ENCODE assay signal across 13 mouse cellular contexts in genomic region chr16:31464953-31465352, GRCm38 (mm10). TPM values are rescaled to one million over a fixed set of nuclear protein-coding genes. Genes with fewer than 3 reads are reported as not detected.
DNase-seq lines count a peak whose midpoint lies in the region; ATAC-seq and TF ChIP-seq lines count a peak whose summit lies in the region.
"Had no signal": no experiment of that assay in that cellular context is flagged by ENCODE, and none has a peak within 500 bp of the region (broad histone marks: within the 10 kb centered on the region; RNA-seq: fewer than 3 reads in every experiment).

No protein-coding gene starts in this region.

- no peak for TF ChIP-seq CTCF in liver, embryonic 14.5 days (IDR thresholded peaks at IDR 0.05; ENCODE audit: low read depth)
- no peak for TF ChIP-seq CTCF in thymus, adult 2 months (IDR thresholded peaks at IDR 0.05; ENCODE audit: borderline replicate concordance, control insufficient read depth, extremely low read depth, insufficient read depth, low read length, poor library complexity)

- no peak for TF ChIP-seq POLR2A in thymus, adult 2 months (IDR thresholded peaks at IDR 0.05; ENCODE audit: control insufficient read depth, extremely low read depth, insufficient read depth, low read length, poor library complexity)

- DNase-seq in R1 (ENCODE audit: low read depth, low spot score): peak; percentile 85
- DNase-seq in liver, embryonic 14.5 days (ENCODE audit: low read depth in 3 of 3, low spot score in 3 of 3): peak in 2 of 3 experiments; percentile 22 to 31
- no peak for DNase-seq in thymus, adult 2 months
- DNase-seq: kidney, adult 11 months; lung, adult 2 months had no signal

- no peak overlapping the region for H3K4me2 ChIP-seq in intestine, embryonic 15.5 days (replicated peaks)
- H3K4me2 ChIP-seq in liver, embryonic 14.5 days (ENCODE audit: low read depth): no peak overlapping the region
- no peak overlapping the region for H3K4me2 ChIP-seq in stomach, embryonic 16.5 days (ENCODE audit: low read depth, low read length)
- H3K4me2 ChIP-seq in kidney, embryonic 15.5 days: no peak overlapping the region
- H3K4me2 ChIP-seq: embryonic facial prominence, embryonic 13.5 days; heart, embryonic 12.5 days; hindbrain, embryonic 14.5 days had no signal

- no peaks in the 10 kb centered on the region for H3K27me3 ChIP-seq in intestine, embryonic 15.5 days (replicated peaks)
- no peaks in the 10 kb centered on the region for H3K27me3 ChIP-seq in liver, embryonic 14.5 days (ENCODE audit: control insufficient read depth, insufficient read depth, low read length)
- H3K27me3 ChIP-seq in stomach, embryonic 16.5 days (ENCODE audit: control insufficient read depth, insufficient read depth, low read length): no peaks in the 10 kb centered on the region
- no peaks in the 10 kb centered on the region for H3K27me3 ChIP-seq in thymus, adult 2 months (ENCODE audit: control insufficient read depth, insufficient read depth, low read length)
- H3K27me3 ChIP-seq in kidney, embryonic 15.5 days: no peaks in the 10 kb centered on the region
- H3K27me3 ChIP-seq: embryonic facial prominence, embryonic 13.5 days had no signal

- WGBS in intestine, embryonic 15.5 days: 74% methylated on average over 5 of the region's 5 CpGs
- 38% methylated on average over 5 of the region's 5 CpGs for WGBS in liver, embryonic 14.5 days (ENCODE audit: insufficient replicate concordance)
- 78% methylated on average over 5 of the region's 5 CpGs for WGBS in stomach, embryonic 16.5 days
- 94% methylated on average over 5 of the region's 5 CpGs for WGBS in thymus, adult 2 months
- WGBS in kidney, embryonic 15.5 days: 83% methylated on average over 5 of the region's 5 CpGs

- H3K4me1 ChIP-seq in intestine, embryonic 15.5 days (replicated peaks): 0 out of 2 replicates have a peak, but pooled peaks cover 4% of the 10 kb centered on the region
- H3K4me1 ChIP-seq in liver, embryonic 14.5 days (replicated peaks; ENCODE audit: control insufficient read depth in 2 of 2, insufficient read depth in 2 of 2, low read length in 1 of 2): peaks cover 0 to 11% of the 10 kb centered on the region in 2 experiments; a peak in 2 of 4 replicates
- peaks cover 2% of the 10 kb centered on the region; the same call in 1 of the 2 replicates for H3K4me1 ChIP-seq in stomach, embryonic 16.5 days (ENCODE audit: control insufficient read depth, insufficient read depth, low read length)
- H3K4me1 ChIP-seq in thymus, adult 2 months (replicated peaks; ENCODE audit: control insufficient read depth, insufficient read depth, low read length): no peaks in the 10 kb centered on the region
- peaks cover 21% of the 10 kb centered on the region for H3K4me1 ChIP-seq in kidney, embryonic 15.5 days

- H3K4me3 ChIP-seq in intestine, embryonic 15.5 days (replicated peaks): no peak overlapping the region
- no peak overlapping the region for H3K4me3 ChIP-seq in liver, embryonic 14.5 days (ENCODE audit: insufficient read depth in 1 of 2, low read depth in 2 of 2, low read length in 2 of 2)
- H3K4me3 ChIP-seq in stomach, embryonic 16.5 days (replicated peaks; ENCODE audit: low read length): no peak overlapping the region
- H3K4me3 ChIP-seq in thymus, adult 2 months (ENCODE audit: control insufficient read depth, insufficient read depth, low read length): no peak overlapping the region
- no peak overlapping the region for H3K4me3 ChIP-seq in kidney, embryonic 15.5 days (replicated peaks)
- H3K4me3 ChIP-seq: embryonic facial prominence, embryonic 13.5 days; heart, embryonic 12.5 days; midbrain, embryonic 10.5 days had no signal

- no peaks in the 10 kb centered on the region for H3K36me3 ChIP-seq in intestine, embryonic 15.5 days
- no peaks in the 10 kb centered on the region for H3K36me3 ChIP-seq in liver, embryonic 14.5 days (replicated peaks; ENCODE audit: control insufficient read depth, insufficient read depth, low read depth)
- H3K36me3 ChIP-seq in stomach, embryonic 16.5 days (ENCODE audit: control insufficient read depth, insufficient read depth, low read length): no peaks in the 10 kb centered on the region
- H3K36me3 ChIP-seq in thymus, adult 2 months (ENCODE audit: control insufficient read depth, insufficient read depth, low read length): no peaks in the 10 kb centered on the region
- H3K36me3 ChIP-seq in kidney, embryonic 15.5 days: no peaks in the 10 kb centered on the region
- H3K36me3 ChIP-seq: embryonic facial prominence, embryonic 13.5 days; heart, embryonic 12.5 days; midbrain, embryonic 10.5 days had no signal

- H3K27ac ChIP-seq in intestine, embryonic 15.5 days: no peak overlapping the region
- no peak overlapping the region for H3K27ac ChIP-seq in liver, embryonic 14.5 days
- H3K27ac ChIP-seq in stomach, embryonic 16.5 days (ENCODE audit: low read length): no peak overlapping the region
- no peak overlapping the region for H3K27ac ChIP-seq in thymus, adult 2 months (ENCODE audit: control insufficient read depth, insufficient read depth, low read length)
- no peak overlapping the region for H3K27ac ChIP-seq in kidney, embryonic 15.5 days
- H3K27ac ChIP-seq: embryonic facial prominence, embryonic 13.5 days; hindbrain, embryonic 14.5 days; midbrain, embryonic 10.5 days had no signal

- peak; percentile 61 for ATAC-seq in intestine, embryonic 15.5 days
- peak; percentile 69 for ATAC-seq in liver, embryonic 14.5 days (ENCODE audit: insufficient read depth)
- ATAC-seq in stomach, embryonic 16.5 days (ENCODE audit: insufficient read depth, low FRiP score): peak; percentile 41; the same call in 1 of the 2 replicates
- no peak for ATAC-seq in kidney, embryonic 15.5 days (replicated peaks; ENCODE audit: low FRiP score)
- ATAC-seq in megakaryocyte, adult 5-6 weeks (ENCODE audit: poor library complexity, severe bottlenecking): no peak

- H3K9me3 ChIP-seq in intestine, embryonic 15.5 days: no peaks in the 10 kb centered on the region
- no peaks in the 10 kb centered on the region for H3K9me3 ChIP-seq in liver, embryonic 14.5 days (ENCODE audit: control insufficient read depth, low read length)
- H3K9me3 ChIP-seq in stomach, embryonic 16.5 days (replicated peaks; ENCODE audit: control insufficient read depth, low read length): no peaks in the 10 kb centered on the region
- H3K9me3 ChIP-seq in kidney, embryonic 15.5 days (replicated peaks): no peaks in the 10 kb centered on the region
- H3K9me3 ChIP-seq: embryonic facial prominence, embryonic 13.5 days; heart, embryonic 12.5 days; midbrain, embryonic 10.5 days had no signal

- TF ChIP-seq EP300 in liver, embryonic 14.5 days (IDR thresholded peaks at IDR 0.05; ENCODE audit: low read depth): no peak

- no peak overlapping the region for H3K9ac ChIP-seq in intestine, embryonic 15.5 days
- no peak overlapping the region for H3K9ac ChIP-seq in liver, embryonic 14.5 days (replicated peaks)
- no peak overlapping the region for H3K9ac ChIP-seq in stomach, embryonic 16.5 days (ENCODE audit: low read length)
- no peak overlapping the region for H3K9ac ChIP-seq in kidney, embryonic 15.5 days
- H3K9ac ChIP-seq: embryonic facial prominence, embryonic 13.5 days; heart, embryonic 12.5 days; hindbrain, embryonic 14.5 days had no signal

RNA-seq across cellular contexts. Expression of gene Bdh1, which starts 42.9 kb away (rescaled TPM):
- 174 and 190 TPM in 2 replicates for polyA plus RNA-seq in intestine, embryonic 15.5 days (2015; fragmentation: Nextera tagmentation; extraction: Ambion mirVana)
- 74.4 and 91.3 TPM in 2 replicates for polyA plus RNA-seq in liver, embryonic 14.5 days (2012; rRNA removed)
- 48.9 and 52.5 TPM in 2 replicates for polyA plus RNA-seq in liver, embryonic 14.5 days (2014; fragmentation: Nextera tagmentation; extraction: Ambion mirVana)
- polyA plus RNA-seq in stomach, embryonic 16.5 days (2015; fragmentation: Nextera tagmentation; extraction: Ambion mirVana): 82.0 and 98.2 TPM in 2 replicates
- 59.4 and 78.8 TPM in 2 replicates for polyA plus RNA-seq in thymus, adult 2 months (2012; rRNA removed)
- 23.6 and 25.4 TPM in 2 replicates for polyA plus RNA-seq in kidney, embryonic 15.5 days (2015; fragmentation: Nextera tagmentation; extraction: Ambion mirVana)
- 0.16 and 0.56 TPM in 2 replicates for total RNA-seq in megakaryocyte, adult 5-6 weeks (2015)
- 1.5 and 3.2 TPM in 2 replicates for total RNA-seq in megakaryocyte, adult 5-6 weeks (2017)

Comparison
In these comparisons a context has a peak if more than half of its experiments do, and no peak if none do; other contexts are left out.
1. ATAC-seq: peak in intestine, embryonic 15.5 days (single experiment), liver, embryonic 14.5 days (single experiment) and stomach, embryonic 16.5 days (single experiment); none in kidney, embryonic 15.5 days (single experiment) and megakaryocyte, adult 5-6 weeks (single experiment).